Mouse (Mus musculus) MEL (cell line): ENCODE results near the gene Zfp933.

ENCODE experiments used
- POLR2A ChIP-seq, 2 experiments: IDR thresholded peaks; 2 replicates each; pipeline ENCODE4 v1.6.1; 2011 to 2012; ENCODE audit warnings: low read length in 2 of 2, mild to moderate bottlenecking in 2 of 2, control low read depth in 1 of 2, improper control_type of control experiment in 1 of 2, low read depth in 1 of 2, moderate library complexity in 1 of 2; ENCODE audit not compliant: control insufficient read depth in 1 of 2, insufficient read depth in 1 of 2, poor library complexity in 1 of 2
- ZKSCAN1 ChIP-seq: IDR thresholded peaks from 2 replicates; pipeline ENCODE4 v1.6.1; 2012; ENCODE audit warnings: low read depth, mild to moderate bottlenecking, inconsistent platforms, low read length, improper control_type of control experiment, moderate library complexity

DNA sequence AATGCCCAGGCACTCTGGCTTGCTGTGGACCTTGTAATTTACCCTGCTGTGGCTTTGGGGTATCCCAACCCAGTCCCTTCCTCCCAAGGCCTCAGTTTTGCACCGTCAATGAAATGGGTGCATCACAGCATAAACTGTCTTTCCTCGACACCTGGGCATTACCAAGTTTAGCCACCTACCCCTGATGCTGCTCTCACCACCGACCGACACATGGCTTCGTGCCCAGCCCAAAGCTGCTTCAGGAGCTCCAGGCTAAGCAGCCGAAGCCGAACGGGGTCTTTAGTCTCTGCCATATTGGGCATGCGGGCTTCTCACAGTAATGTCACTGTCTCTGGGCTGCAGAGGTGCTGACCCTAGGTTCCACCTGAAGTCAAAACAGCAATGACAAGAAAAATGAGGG is 17.9 kb upstream of the Zfp933 start:
- TF ChIP-seq POLR2A (IDR thresholded peaks at IDR 0.05; ENCODE audit: control insufficient read depth in 1 of 2, insufficient read depth in 1 of 2, low read depth in 1 of 2, low read length in 2 of 2, poor library complexity in 1 of 2) (no peak), ZKSCAN1 (no peak)
